Mouse (Mus musculus): Measurements from ENCODE around the gene Cryba2.

Gene Cryba2

DNA sequence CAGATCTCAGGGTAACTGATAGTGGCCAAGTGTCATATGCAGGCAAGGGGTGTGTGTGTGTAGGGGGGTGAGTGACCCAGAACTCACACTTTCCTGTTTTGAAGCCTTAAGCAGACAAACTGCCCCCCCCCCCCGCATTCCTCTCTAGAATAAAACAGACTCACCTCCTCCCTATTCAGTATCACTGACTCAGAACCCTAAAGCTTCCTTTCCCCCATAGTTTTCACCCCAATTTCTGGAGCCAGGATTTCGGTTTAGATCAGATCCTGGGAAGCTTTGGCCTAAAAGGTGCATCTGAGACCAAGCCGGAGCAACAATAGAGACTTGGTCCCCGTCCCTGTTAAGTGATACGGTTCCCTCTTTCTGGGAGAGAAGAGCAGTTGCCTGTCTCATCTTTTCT, 9.5 kb downstream of the Cryba2 start:
- no peak for DNase-seq

DNA sequence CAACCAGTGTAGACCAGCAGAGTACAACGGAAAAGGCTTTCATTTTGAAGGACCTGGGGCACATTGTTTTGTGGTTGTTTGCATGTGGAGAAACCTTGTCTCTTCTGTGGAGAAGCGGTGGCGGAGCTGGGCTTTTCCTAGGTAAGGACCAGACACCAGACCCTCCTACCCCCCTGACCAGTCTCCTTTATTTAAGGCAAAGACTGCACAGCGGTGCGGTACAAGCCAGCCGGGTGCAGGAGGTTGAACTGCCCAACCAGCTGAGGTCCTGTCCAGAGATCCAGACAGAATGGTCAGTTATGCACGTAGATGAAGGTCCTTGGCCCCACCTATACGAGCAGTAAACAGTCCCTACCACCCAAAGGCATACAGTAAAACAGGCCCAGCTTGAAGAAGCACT, 10.1 kb downstream of the Cryba2 start:
- DNase-seq, result no peak

DNA sequence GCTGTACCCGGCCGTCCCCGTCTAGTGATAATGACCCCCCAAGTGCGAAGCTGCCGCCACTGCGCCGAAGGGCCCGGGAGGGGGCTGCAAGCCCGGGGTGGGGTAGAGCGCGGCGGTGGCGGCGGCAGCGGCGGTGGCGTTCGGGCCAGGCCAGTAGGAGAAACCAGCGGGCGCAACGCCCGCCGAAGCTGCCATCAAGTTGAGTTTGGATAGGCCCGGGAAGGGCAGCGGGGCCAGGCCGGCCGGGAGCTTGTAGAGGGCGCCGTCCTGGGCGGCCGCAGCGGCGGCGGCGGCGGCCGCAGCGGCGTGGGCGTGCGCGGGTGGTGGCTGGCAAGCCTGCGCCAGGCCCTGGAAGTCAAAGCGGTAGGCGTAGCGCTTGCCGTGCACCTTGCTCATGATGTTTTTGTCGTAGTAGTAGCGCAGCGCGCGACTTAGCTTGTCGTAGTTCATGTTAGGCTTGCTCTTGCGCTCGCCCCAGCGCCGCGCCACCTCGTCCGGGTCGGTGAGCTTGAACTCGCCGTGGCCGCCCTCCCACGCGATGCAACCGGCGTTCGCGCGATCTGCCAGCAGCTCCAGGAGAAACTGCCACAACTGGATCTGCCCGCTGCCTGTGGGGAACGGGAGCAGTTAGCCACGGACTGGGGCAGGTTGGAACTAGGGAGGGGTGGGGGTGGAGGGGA, 10.7 kb downstream of the Cryba2 start:
- no peak for DNase-seq

DNA sequence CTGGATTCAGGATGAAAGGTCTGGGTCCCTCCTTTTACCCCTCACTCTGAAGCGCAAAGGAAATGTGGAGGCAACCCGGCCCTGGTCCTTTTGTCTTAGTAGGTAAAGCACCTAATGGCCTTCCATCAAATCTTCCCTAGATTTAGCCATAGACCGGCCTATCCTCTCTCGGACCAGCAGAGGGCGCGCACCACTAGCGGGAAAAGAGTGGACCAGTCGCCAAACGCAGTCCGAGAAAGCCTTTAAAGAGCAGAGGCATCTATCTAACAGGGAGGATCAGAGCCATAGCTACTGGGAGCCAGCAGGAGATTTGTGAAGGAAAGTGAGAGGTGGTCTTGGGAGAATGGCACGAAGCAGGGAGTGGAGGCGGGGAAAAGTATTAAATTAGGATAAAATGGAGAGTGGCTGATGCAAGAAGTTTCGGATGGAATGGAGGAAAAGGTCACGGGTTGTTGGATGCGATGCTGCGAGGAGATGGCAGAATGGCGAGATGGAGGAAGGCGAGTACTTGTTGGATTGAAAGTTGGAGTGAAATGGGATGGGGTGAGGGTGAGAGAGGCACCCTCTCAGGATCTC, 12.1 kb downstream of the Cryba2 start:
- DNase-seq, result peak; percentile 73

DNA sequence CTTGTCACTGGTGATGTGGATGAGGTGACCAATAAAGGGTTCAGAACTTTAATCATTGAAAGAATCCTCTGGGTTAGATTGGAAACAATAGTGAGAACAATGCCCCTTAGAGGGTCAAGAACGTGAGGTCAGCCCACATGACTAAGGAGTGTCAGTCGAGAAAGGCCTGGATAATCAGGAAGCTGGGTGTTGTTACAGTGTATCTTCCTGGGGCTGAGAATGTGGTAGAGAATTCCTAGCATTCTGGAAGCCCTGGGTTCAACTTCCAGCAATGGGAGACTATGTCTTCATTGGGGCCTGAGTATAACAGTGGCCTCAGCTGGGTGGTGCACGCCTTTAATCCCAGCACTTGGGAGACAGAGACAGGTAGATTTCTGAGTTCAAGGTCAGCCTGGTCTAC, 15.7 kb downstream of the Cryba2 start:
- DNase-seq, result no peak

DNA sequence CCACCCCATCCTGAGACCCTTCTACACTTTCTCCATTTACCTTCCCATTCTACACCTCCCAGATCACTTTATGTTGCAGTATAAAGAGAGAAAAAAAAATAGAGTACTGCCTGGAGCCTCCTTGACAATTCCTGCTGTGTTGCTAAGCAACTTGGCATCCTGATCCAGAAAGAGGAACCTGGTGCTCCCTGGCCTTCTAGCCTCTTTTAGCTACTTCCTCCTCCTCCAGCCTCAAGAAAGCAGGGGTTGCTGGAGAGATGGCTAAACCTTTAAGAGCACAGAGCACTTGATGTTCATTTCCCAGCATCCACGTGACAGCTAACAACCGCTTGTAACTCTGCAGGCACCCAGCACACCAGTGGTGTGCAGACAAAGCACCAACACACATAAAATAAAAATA, 20.7 kb downstream of the Cryba2 start:
- DNase-seq, result no peak

DNA sequence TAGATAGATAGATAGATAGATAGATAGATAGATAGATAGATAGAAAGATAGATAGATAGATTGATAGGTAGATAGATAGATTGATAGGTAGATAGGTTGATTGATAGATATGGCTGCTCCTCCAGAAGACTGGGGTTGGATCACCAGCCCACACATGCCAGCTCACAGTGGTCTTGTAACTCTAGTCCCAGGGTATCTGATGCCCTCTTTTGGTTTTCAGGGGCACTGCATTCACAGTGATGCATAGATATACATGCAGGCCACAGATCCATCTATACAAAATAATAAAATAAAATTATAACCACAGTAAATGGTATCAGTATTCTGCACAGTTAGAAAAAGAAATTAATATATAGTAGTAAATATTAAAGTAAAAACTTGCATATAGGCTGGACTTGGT, 31.2 kb downstream of the Cryba2 start:
- DNase-seq, result no peak

DNA sequence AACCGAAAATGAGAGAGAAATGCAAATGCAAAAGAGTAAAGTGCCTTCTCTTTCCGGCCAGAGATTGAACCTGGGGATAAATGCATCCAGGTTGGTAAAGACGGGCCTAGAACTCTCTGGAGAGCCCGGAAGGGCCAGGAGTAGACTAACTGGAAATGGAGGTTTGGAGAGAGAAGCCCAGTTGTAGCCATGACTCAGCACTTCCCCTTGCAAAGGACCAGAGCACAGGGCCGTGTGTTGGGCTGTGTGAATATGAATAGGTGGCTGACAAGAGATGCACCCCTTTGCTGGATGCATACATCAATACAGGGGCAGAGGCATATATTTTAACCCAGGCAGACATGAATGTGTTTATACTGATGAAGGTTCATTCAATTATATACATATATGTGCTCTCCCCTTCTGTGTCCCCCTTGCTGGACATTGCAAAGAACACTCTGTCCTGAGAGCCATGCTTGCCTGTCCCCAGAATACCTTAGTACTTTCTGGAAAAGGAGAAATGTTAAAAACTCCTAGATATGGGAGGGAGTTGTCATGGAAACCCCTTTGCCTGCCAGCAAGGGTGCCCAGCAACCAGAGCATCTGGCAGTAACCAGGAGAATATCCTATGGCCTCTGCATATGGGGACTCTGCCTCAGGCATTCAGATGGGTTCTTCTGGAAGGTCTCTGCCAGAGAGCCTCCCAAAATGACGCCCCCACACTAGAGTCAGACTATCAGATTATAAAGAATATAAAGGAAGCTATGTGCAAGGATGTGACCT, 33.5 kb downstream of the Cryba2 start:
- DNase-seq, result peak; percentile 41

DNA sequence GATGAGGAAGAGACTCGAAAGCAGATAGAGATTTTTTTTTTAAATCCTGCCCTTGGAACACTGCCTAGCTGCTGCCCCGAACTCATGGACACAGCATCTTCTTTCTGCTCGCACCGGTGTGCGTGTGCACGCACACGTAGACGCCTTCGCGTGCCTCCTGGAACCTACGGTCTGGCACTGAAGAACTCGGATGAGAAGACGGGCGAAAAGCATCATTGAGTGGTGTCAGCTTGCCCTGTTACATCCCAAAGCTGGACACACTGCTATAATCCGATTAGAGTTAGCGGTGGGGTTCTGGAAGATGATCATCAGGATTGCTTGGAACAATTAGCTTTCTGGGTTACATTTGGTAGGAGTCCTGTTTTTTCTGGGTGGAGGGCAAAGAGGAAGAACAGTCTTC, 34.1 kb downstream of the Cryba2 start:
- no peak for DNase-seq

DNA sequence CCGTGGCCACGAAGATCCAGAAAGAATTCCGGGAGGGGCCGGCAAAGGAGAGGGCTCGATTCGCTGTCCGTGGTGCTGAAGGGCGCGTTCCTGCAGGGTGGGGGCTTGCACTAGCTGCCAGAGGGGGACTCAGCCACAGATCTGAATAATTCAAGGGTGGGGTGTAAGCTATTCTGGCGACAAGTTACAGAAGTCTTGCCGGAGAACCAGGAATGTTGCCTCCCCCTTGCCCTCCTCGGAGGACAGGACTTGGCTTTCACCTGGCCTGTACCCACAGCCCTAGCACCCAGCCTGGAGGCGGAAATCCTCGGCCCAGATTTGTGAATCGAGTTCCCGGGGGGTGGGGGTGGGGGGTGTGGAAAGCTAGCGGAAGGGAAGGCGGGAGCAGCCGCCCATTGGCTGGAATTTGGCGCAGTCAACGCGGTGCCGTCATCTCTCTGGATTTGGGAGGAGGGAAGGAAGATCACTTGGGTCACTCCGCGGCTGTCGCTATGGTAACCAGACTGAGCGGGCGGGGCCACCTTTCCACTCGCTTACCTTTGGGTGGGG, 34.7 kb downstream of the Cryba2 start:
- peak; percentile 98 for DNase-seq

DNA sequence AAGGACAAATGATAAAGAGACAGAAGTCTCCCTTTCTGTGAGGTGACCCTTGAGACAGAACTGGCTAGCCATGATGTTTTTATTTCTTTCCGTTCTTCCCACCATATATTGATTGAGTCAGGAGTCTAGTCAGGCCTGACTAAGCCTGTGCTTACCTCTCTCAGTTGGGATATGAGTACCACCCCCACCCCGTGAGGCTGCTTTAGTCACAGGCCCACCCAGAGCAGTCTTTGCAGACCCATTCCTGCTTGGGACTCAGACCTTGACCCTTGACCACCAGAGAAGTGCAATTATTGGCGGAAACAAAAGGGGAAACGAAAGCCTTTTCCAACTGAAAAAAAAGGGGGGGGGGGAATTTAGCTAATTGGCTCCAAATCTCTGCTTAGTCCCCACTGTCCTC, 35.3 kb downstream of the Cryba2 start:
- peak; percentile 64 for DNase-seq

DNA sequence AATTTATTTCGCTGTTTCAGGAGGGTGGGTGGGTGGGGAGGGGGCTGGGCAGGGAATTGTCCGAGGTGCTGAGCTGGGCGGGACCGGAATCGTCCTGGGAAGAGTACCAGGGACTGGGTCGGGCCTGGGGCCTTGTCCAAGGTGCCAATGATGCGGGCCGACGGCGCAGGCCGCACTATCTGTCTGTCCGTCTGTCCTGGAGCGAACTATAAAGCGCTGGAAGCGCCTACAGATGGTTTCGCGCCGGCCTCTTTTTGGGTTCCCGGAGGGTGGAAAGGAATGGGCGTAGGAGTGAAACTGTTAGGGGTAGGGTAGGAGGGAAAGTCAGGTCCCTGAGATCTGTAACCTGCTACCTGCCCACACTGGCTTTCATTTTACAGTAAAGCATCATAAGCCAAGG, 35.7 kb downstream of the Cryba2 start:
- DNase-seq, result peak; percentile 51

DNA sequence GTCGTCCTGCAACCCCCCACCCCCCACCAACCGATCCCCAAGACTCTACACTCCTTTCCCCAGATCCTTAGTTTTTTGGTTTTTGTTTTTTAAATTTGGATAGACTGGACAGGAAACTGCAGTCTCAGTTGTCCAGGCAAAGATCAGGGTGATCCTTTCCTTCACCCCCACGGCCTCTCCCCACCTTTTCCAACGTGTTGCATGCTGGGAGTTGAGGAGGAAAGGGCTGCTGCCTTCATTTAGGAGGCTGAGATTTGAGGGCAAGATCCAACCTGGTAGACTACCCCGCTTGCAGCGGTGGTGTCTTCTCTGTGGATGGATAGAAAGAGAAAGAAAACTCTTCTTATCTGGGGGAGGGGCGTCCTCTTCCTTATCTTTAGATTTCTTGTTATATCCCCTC, 36.2 kb downstream of the Cryba2 start:
- peak; percentile 61 for DNase-seq

DNA sequence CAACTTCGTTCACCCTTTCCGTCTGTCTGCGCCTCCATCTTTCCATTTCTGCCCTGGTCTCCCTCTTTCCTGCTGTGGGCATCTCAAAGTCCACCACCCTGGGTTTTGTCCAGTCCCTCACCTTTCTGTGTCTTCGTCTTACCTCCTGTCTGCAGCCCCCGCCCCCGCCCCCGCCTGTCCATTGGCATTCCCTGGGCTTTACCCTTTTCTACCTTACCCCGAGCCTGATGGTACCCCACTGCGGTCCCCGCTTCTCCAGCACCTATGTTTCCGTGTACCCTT, 36.6 kb downstream of the Cryba2 start:
- peak; percentile 58 for DNase-seq

DNA sequence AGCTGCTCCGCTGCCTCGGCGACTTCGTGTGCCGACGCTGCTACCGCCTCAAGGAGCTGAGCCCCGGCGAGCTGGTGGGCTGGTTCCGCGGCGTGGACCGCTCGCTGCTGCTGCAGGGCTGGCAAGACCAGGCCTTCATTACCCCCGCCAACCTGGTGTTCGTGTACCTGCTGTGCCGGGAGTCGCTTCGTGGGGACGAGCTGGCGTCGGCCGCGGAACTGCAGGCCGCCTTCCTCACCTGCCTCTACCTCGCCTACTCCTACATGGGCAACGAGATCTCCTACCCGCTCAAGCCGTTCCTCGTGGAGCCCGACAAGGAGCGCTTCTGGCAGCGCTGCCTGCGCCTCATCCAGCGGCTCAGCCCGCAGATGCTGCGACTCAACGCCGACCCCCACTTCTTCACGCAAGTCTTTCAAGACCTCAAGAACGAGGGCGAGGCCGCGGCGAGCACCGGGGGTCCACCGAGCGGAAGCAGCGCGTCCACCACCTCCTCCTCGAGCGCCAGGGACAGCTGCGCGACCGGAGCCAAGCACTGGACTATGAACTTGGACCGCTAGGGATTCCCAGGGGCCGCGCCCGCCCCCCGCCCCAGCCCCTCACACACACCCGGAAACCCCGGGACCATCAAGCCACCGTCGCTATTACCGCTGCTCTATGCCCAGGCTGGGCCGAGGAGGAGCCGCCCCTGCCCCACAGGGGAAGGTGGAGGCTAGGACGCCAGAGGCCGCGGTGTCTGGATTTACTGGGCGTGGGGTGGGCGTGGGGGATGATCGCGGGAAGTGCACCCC, 37.1 kb downstream of the Cryba2 start:
- peak; percentile 69 for DNase-seq

DNA sequence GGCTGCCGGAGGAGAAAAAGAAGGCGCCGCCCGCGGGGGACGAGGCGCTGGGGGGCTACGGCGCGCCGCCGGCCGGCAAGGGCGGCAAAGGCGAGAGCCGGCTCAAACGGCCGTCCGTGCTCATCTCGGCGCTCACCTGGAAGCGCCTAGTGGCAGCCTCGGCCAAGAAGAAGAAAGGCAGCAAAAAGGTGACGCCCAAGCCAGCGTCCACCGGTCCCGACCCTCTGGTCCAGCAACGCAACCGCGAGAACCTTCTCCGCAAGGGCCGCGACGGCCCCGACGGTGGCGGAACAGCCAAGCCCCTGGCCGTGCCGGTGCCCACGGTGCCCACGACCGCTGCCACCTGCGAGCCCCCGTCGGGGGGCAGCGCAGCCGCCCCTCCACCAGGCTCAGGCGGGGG, 37.8 kb downstream of the Cryba2 start:
- DNase-seq, result no peak

DNA sequence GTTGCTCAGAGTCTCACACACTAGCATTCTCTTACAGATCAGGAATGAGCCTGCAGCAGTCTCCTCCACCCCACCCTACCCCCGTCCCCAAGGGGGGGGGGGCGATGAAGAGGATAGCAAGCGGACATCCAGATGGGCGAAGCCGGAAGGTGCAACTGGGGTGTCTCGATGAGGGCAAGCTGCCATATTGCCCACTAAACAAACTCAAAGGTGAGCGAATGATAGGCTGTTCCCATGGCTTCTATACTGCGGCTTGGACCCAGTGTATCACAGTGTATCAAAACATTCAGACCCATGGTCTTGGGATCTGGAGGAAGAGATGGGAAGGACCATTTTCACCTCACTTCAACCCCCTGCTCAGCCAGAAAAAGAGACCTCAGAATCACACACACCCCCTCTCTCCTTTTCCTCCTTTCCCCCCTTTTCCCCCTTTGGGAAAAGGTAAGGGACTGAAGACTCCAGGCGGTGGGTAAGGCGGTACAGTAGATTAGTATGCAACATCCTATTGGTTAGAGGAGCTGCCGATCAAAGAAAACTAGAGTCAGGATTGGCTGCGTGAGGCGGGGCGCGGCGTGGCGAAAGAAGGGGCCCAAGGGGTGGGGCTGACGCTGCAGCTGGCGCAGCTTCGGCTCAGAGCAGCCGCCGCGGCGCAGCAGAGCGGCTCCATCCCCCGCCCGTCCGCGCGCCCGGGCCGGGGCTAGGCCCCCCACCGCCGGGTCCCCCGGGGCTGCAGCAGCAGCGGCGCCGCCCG, 38.5 kb downstream of the Cryba2 start, which contains the start of gene Cdk5r2:
Gene Cdk5r2 (plus strand): TSS at position 629 of the 751 bp plus-strand sequence.
- peak; percentile 96 for DNase-seq

DNA sequence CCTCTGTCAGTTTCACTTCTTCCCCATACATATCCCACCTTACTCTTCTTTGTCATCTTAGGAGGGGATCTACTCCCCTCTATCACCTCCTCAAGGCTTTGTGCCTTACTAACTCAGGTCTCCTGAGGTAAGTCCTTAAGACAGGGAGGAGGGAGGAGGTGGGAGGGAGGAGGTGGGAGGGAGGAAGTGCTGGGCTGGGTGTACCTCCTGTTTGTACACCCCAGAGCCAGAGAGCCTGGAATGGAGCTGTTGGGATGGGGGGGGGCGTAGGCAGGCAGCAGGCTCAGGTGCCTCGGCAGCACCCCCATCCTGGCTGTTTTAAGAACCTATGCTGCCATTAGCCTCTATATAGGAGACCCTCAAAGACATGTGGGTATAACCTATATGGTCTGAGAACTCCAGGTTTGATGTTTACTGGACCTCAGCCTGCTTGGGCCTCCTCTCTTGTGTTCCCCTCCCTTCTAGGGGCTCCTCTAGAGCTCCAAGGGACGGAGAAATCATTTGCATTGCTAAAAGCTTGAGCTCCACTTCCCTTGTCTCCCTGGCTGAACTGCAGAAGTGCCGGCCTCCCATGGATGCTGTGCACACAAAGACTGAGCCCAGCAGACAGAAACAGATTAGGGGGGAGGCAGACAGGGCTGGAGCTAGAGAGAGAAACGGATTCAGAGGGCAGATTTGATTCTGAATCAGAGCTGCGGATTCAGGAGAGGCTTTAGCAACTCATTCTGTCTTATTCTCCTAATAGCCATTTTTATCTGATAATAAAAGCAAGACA, 41.8 kb downstream of the Cryba2 start:
- no peak for DNase-seq

DNA sequence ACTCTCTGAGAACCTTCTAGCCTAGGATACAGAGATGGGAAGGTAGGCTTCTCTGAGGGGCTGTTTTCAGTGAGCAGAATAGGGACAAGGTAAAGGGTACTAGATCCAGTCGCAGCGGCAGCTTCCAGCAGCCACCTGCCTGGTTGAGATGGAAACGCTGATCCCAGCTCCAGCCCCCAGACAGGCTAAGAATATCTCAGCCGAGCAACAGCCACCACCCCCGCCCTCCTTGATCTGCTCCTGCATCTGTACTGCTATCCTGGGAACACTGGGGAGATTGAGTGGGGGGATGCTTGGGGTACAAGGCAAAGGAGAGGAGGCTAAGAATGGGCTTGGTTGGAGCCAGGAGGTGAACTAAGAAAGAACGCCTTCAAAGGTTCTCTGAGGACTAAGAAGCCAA, 42.7 kb downstream of the Cryba2 start:
- no peak for DNase-seq

DNA sequence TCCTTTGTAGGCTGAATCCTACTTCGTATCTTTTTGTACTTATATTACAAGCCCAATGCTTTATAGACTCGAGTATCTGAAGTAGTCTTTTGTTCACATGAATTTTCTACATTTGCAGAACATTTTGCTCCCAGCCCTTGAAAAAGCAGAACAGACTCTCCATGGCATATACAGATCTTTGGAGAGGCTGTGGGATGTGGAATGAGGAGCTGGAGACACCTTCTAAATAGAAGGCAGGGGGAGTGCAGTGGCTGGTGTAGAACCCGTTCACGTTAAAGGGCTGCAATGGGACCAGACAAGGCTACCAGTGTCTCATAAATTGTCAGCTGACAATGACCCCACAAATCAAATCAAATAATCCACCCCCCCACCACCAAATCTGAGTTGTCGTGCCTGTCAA, 44.0 kb downstream of the Cryba2 start:
- no peak for DNase-seq

DNA sequence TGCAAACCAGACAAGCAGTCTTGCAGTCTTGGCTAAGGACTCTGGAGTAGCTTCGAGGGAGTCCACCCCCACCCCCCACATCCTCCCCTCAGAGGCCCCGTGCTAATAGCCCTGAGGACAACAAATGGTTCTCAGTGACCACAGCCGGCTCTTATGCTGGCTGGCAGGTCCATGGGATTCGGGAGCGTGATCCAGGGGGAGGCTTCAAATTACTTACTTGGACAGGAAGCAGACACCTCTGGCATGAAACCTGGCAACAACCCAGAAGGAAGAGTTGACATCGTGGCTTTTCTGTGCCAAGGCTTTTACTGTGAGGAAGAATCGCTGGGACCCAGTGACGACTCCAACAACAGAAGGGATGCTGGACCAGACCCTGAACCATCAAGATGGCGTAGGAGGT, 46.6 kb downstream of the Cryba2 start:
- DNase-seq, result no peak

DNA sequence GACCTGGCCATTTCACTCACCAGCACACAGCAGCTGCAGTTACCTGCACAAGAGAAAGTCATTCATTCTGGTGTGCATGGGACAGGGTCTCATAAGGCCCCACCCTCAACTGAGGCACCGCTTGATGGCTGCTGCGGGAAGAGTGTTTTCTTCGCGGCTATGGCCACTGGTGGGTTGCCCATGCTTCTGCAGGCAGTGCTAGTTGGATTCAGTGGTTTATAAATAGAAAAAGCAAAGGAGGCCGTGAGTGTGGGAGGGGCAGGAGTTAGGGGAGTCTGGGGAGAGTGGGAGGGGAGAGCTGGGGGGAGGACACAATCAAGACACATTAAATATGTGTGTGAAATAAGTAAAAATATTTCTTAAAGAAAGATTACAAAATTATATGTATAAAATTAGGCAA, 49.9 kb downstream of the Cryba2 start:
- no peak for DNase-seq
